Mouse (Mus musculus): ENCODE measurements around the gene Ccnq. TPM values are rescaled to one million over a fixed set of nuclear protein-coding genes. Genes with fewer than 3 reads are reported as not detected.

The Ccnq gene
- total and polyA plus RNA-seq, 3 experiments, result 47.7 to 63.5 (median 55.5) TPM

- no peak overlapping the region for H3K4me3 ChIP-seq (replicated peaks in 1 of 3; ENCODE audit: low read depth in 2 of 3, low read length in 2 of 3, poor library complexity in 1 of 3)
- no peaks in the 10 kb centered on the region for H3K9me3 ChIP-seq (replicated peaks; ENCODE audit: low read length)
- no peak overlapping the region for H3K9ac ChIP-seq (ENCODE audit: insufficient read depth, low read depth)
- no peak overlapping the region for H3K27ac ChIP-seq (ENCODE audit: insufficient read depth, low read depth)
- no peak for TF ChIP-seq CHD1 (IDR thresholded peaks at IDR 0.05; ENCODE audit: low read depth, low read length)
- TF ChIP-seq NELFE (IDR thresholded peaks at IDR 0.05; ENCODE audit: low read depth, low read length), result no peak
- no peak for TF ChIP-seq MAX (IDR thresholded peaks at IDR 0.05; ENCODE audit: low read length)
- no peak for TF ChIP-seq SMC3 (IDR thresholded peaks at IDR 0.05; ENCODE audit: low read depth, low read length)
- no peak for TF ChIP-seq MAZ (IDR thresholded peaks at IDR 0.05; ENCODE audit: low read depth, low read length)
- TF ChIP-seq PAX5 (IDR thresholded peaks at IDR 0.05; ENCODE audit: low read length), result no peak
- no peak for TF ChIP-seq TBP (conservative IDR thresholded peaks at IDR 0.05; ENCODE audit: low read depth, low read length)
- TF ChIP-seq JUND (conservative IDR thresholded peaks at IDR 0.05; ENCODE audit: low read depth, low read length), result no peak
- TF ChIP-seq GABPA (IDR thresholded peaks at IDR 0.05; ENCODE audit: insufficient replicate concordance, low read depth, low read length), result no peak
- TF ChIP-seq MXI1 (IDR thresholded peaks at IDR 0.05; ENCODE audit: low read depth, low read length), result no peak
- no peak for TF ChIP-seq UBTF (IDR thresholded peaks at IDR 0.05; ENCODE audit: low read depth, low read length)
- no peak for TF ChIP-seq CTCF (conservative IDR thresholded peaks at IDR 0.05 in 1 of 2, IDR thresholded peaks at IDR 0.05 in 1 of 2; ENCODE audit: low read depth in 2 of 2, low read length in 2 of 2)
- no peak for TF ChIP-seq SIN3A (IDR thresholded peaks at IDR 0.05; ENCODE audit: low read length)
- no peak for TF ChIP-seq IRF4 (IDR thresholded peaks at IDR 0.05; ENCODE audit: low read depth, low read length)
- no peak for TF ChIP-seq USF1 (IDR thresholded peaks at IDR 0.05; ENCODE audit: low read depth, low read length)
- no peak for TF ChIP-seq ZKSCAN1 (IDR thresholded peaks at IDR 0.05; ENCODE audit: borderline replicate concordance, low read depth, low read length)
- H3K4me1 ChIP-seq (ENCODE audit: control insufficient read depth in 1 of 2, insufficient read depth in 2 of 2), result no peaks in the 10 kb centered on the region
- in situ Hi-C loops (cut with MboI; ENCODE audit: low pct_ligation_motif_present, low pct_unique_long_range_greater_than_20kb, low sequenced_read_pairs), result no loop called here
- H3K79me2 ChIP-seq (replicated peaks; ENCODE audit: control insufficient read depth, extremely low read depth, insufficient read depth, poor library complexity, severe bottlenecking), result no peaks in the 10 kb centered on the region
- dilution Hi-C loops (cut with MboI; ENCODE audit: extremely low pct_ligation_motif_present, extremely low pct_unique_long_range_greater_than_20kb, low sequenced_read_pairs), result no loop called here
- H3K4me2 ChIP-seq (ENCODE audit: insufficient read depth, low read depth, poor library complexity, severe bottlenecking), result no peak overlapping the region
- no peaks in the 10 kb centered on the region for H3K36me3 ChIP-seq (replicated peaks in 1 of 2; ENCODE audit: control insufficient read depth in 1 of 2, insufficient read depth in 1 of 2, low read length in 1 of 2)
- no peaks in the 10 kb centered on the region for H3K27me3 ChIP-seq (replicated peaks)
- DNase-seq (ENCODE audit: extremely low read depth), result no peak
Measured at GRCm38 (mm10) chr11:78736877-78737408, 14.6 kb downstream of the Ccnq start.

GRCm38 (mm10) chr11:78735168-78735567, 16.4 kb downstream of the Ccnq start:
- Histone ChIP-seq H3K79me2 (replicated peaks; ENCODE audit: control insufficient read depth, extremely low read depth, insufficient read depth, poor library complexity, severe bottlenecking) (no peaks in the 10 kb centered on the region), H3K9ac (ENCODE audit: insufficient read depth, low read depth) (no peak overlapping the region), H3K4me3 (replicated peaks in 1 of 3; ENCODE audit: low read depth in 2 of 3, low read length in 2 of 3, poor library complexity in 1 of 3) (no peak overlapping the region), H3K27me3 (replicated peaks) (no peaks in the 10 kb centered on the region), H3K9me3 (replicated peaks; ENCODE audit: low read length) (no peaks in the 10 kb centered on the region), H3K36me3 (replicated peaks in 1 of 2; ENCODE audit: control insufficient read depth in 1 of 2, insufficient read depth in 1 of 2, low read length in 1 of 2) (no peaks in the 10 kb centered on the region), H3K27ac (ENCODE audit: insufficient read depth, low read depth) (no peak overlapping the region), H3K4me1 (ENCODE audit: control insufficient read depth in 1 of 2, insufficient read depth in 2 of 2) (no peaks in the 10 kb centered on the region), H3K4me2 (ENCODE audit: insufficient read depth, low read depth, poor library complexity, severe bottlenecking) (no peak overlapping the region)
- no peak for DNase-seq (ENCODE audit: extremely low read depth)
- TF ChIP-seq BHLHE40 (IDR thresholded peaks at IDR 0.05; ENCODE audit: low read depth, low read length), result no peak
- no peak for TF ChIP-seq PAX5 (IDR thresholded peaks at IDR 0.05; ENCODE audit: low read length)
- no peak for TF ChIP-seq UBTF (IDR thresholded peaks at IDR 0.05; ENCODE audit: low read depth, low read length)
- no peak for TF ChIP-seq MAZ (IDR thresholded peaks at IDR 0.05; ENCODE audit: low read depth, low read length)
- TF ChIP-seq NRF1 (IDR thresholded peaks at IDR 0.05; ENCODE audit: low read depth, low read length), result no peak
- no peak for TF ChIP-seq NELFE (IDR thresholded peaks at IDR 0.05; ENCODE audit: low read depth, low read length)
- no peak for TF ChIP-seq ZKSCAN1 (IDR thresholded peaks at IDR 0.05; ENCODE audit: borderline replicate concordance, low read depth, low read length)
- no peak for TF ChIP-seq MEF2A (IDR thresholded peaks at IDR 0.05; ENCODE audit: borderline replicate concordance, low read depth, low read length)
- no peak for TF ChIP-seq IRF4 (IDR thresholded peaks at IDR 0.05; ENCODE audit: low read depth, low read length)
- TF ChIP-seq KAT2A (IDR thresholded peaks at IDR 0.05; ENCODE audit: insufficient replicate concordance, low read length), result no peak
- no peak for TF ChIP-seq CTCF (conservative IDR thresholded peaks at IDR 0.05 in 1 of 2, IDR thresholded peaks at IDR 0.05 in 1 of 2; ENCODE audit: low read depth in 2 of 2, low read length in 2 of 2)
- in situ Hi-C loops (cut with MboI; ENCODE audit: low pct_ligation_motif_present, low pct_unique_long_range_greater_than_20kb, low sequenced_read_pairs) (no loop called here), dilution Hi-C loops (cut with MboI; ENCODE audit: extremely low pct_ligation_motif_present, extremely low pct_unique_long_range_greater_than_20kb, low sequenced_read_pairs) (no loop called here)

Measured in CH12.LX (cell line).